Mouse (Mus musculus) lung, adult 2 months (tissue): ENCODE measurements around the gene Kmt5c. TPM values are rescaled to one million over a fixed set of nuclear protein-coding genes. Genes with fewer than 3 reads are reported as not detected.

Experiments
- DNase-seq: peaks from one replicate; pipeline ENCODE4 v3.0.0; 2022
- H3K4me1 ChIP-seq: fragments of 200-500 bp; 2 replicates; pipeline ENCODE4 v1.6.1; 2011; ENCODE audit warnings: low read length; ENCODE audit not compliant: control insufficient read depth, insufficient read depth
- H3K4me3 ChIP-seq: fragments of 200-500 bp; replicated peaks from 2 replicates; pipeline ENCODE3; 2011; ENCODE audit warnings: low read depth, mild to moderate bottlenecking, control low read depth, low read length; ENCODE audit errors: extremely low read depth
- CTCF ChIP-seq: fragments of 200-500 bp; IDR thresholded peaks from 2 replicates; pipeline ENCODE4 v1.5.1; 2011; ENCODE audit warnings: mild to moderate bottlenecking, low read length, control low read depth; ENCODE audit not compliant: insufficient read depth
- POLR2A ChIP-seq: fragments of 200-500 bp; IDR thresholded peaks from 2 replicates; pipeline ENCODE4 v1.6.1; 2011; ENCODE audit warnings: low read depth, mild to moderate bottlenecking, control low read depth, low read length, borderline replicate concordance; ENCODE audit errors: extremely low read depth
- WGBS: fragments of 180-500 bp; shearing (Covaris S2); methylation state at CpG from one replicate; pipeline ENCODE4 v1.1.7; 2018; 5-methylcytosine and 5-hydroxymethylcytosine counted together
- polyA plus RNA-seq: library from polyadenylated mRNA; depleted of rRNA; stranded (reverse); fragments of >200 nt; gene quantifications from 2 replicates; pipeline ENCODE4 v1.2.3, GENCODE M21; 2012; rRNA removed

Gene Kmt5c
- 92.5 and 104 TPM in 2 replicates for polyA plus RNA-seq

GRCm38 (mm10) chr7:4739544-4740275 is at the start of gene Kmt5c:
Kmt5c (plus strand) TSS chr7:4740115.
- peaks cover 5% of the 10 kb centered on the region; the same call in 1 of the 2 replicates for H3K4me1 ChIP-seq
- no peak for TF ChIP-seq CTCF
- TF ChIP-seq POLR2A = peak; percentile 91
- DNase-seq = peak; percentile 97
- WGBS = under 1% methylated on average over 40 of the region's 44 CpGs
- H3K4me3 ChIP-seq = peak within 1 kb of the TSS; percentile 86

- WGBS = 1% methylated on average over 6 of the region's 18 CpGs
- DNase-seq = no peak
- no peak for TF ChIP-seq CTCF
- Histone ChIP-seq H3K4me1 (no peaks in the 10 kb centered on the region), H3K4me3 (peak within 1 kb of the TSS; percentile 37)
Observed at GRCm38 (mm10) chr7:4690387-4690786, 49.5 kb upstream of the Kmt5c start, which contains the start of gene Brsk1. Brsk1 (plus strand) TSS chr7:4690604.

GRCm38 (mm10) chr7:4690951-4691653 is 48.8 kb upstream of the Kmt5c start:
- no peak for DNase-seq
- WGBS = 16% methylated on average over 23 of the region's 35 CpGs
- no peak for TF ChIP-seq CTCF
- no peak for TF ChIP-seq POLR2A
- H3K4me1 ChIP-seq = no peaks in the 10 kb centered on the region
- H3K4me3 ChIP-seq = peak overlapping the region; percentile 13

- no peaks in the 10 kb centered on the region for H3K4me1 ChIP-seq
- no peak overlapping the region for H3K4me3 ChIP-seq
- DNase-seq = no peak
- WGBS = 86% methylated on average over 6 of the region's 6 CpGs
- no peak for TF ChIP-seq POLR2A
- TF ChIP-seq CTCF = no peak
Observed at GRCm38 (mm10) chr7:4693004-4693403, 46.9 kb upstream of the Kmt5c start.

- Histone ChIP-seq H3K4me3 (no peak overlapping the region), H3K4me1 (no peaks in the 10 kb centered on the region)
- no peak for TF ChIP-seq POLR2A
- TF ChIP-seq CTCF = no peak
- no peak for DNase-seq
- WGBS = 42% methylated on average over 8 of the region's 8 CpGs
Observed at GRCm38 (mm10) chr7:4702334-4702733, 37.6 kb upstream of the Kmt5c start.

GRCm38 (mm10) chr7:4703195-4703594 is 36.7 kb upstream of the Kmt5c start:
- no peaks in the 10 kb centered on the region for H3K4me1 ChIP-seq
- 91% methylated on average over 7 of the region's 7 CpGs for WGBS
- DNase-seq = no peak
- no peak for TF ChIP-seq POLR2A
- TF ChIP-seq CTCF = no peak
- no peak overlapping the region for H3K4me3 ChIP-seq

GRCm38 (mm10) chr7:4705098-4705497 is 34.8 kb upstream of the Kmt5c start:
- 50% methylated on average over 18 of the region's 18 CpGs for WGBS
- H3K4me3 ChIP-seq = no peak overlapping the region
- no peak for TF ChIP-seq POLR2A
- TF ChIP-seq CTCF = 0 out of 2 replicates have a peak, but pooled peaks have one; percentile 16
- no peaks in the 10 kb centered on the region for H3K4me1 ChIP-seq
- peak; percentile 41 for DNase-seq

- 61% methylated on average over 3 of the region's 3 CpGs for WGBS
- TF ChIP-seq POLR2A (no peak), CTCF (no peak)
- no peak for DNase-seq
- Histone ChIP-seq H3K4me3 (no peak overlapping the region), H3K4me1 (no peaks in the 10 kb centered on the region)
Observed at GRCm38 (mm10) chr7:4712594-4712993, 27.3 kb upstream of the Kmt5c start.

GRCm38 (mm10) chr7:4716955-4717354 is 23.0 kb upstream of the Kmt5c start:
- 62% methylated on average over 6 of the region's 6 CpGs for WGBS
- TF ChIP-seq POLR2A (no peak), CTCF (no peak)
- no peak overlapping the region for H3K4me3 ChIP-seq
- no peak for DNase-seq
- no peaks in the 10 kb centered on the region for H3K4me1 ChIP-seq
